Mouse (Mus musculus) ES-Bruce4 (cell line): Measurements from ENCODE around the gene Tle2.

Source experiments
- CTCF ChIP-seq: IDR thresholded peaks from one replicate; pipeline ENCODE4 v1.8.1; 2011; ENCODE audit warnings: low read depth, low read length
- EP300 ChIP-seq: IDR thresholded peaks from 2 replicates; pipeline ENCODE4 v1.6.1; 2011; ENCODE audit warnings: low read depth, low read length; ENCODE audit not compliant: insufficient read depth
- POLR2A ChIP-seq: IDR thresholded peaks from one replicate; pipeline ENCODE4 v1.8.1; 2011; ENCODE audit warnings: low read length; ENCODE audit not compliant: insufficient read depth

GRCm38 (mm10) chr10:81559163-81559626 is 15.2 kb upstream of the Tle2 start, which contains the start of gene Aes:
- TF ChIP-seq CTCF (no peak), POLR2A (no peak), EP300 (no peak)
